Mouse (Mus musculus) left cerebral cortex, postnatal 4 days (tissue): ENCODE measurements around the gene Jpt1. TPM values are rescaled to one million over a fixed set of nuclear protein-coding genes. Genes with fewer than 3 reads are reported as not detected.
"Not testable (repeated sequence)": the region's sequence is repeated elsewhere in the genome, so short reads cannot be mapped to it uniquely, and the experiment has no call there.

Experiments used
- DNase-seq: peaks from one replicate; pipeline ENCODE4 v3.0.0-alpha.2; 2022
- intact Hi-C: fragments of 180-260 bp; cut with DNase I; formaldehyde crosslinking; loops from one replicate; pipeline ENCODE4 v1.15.1; 2025
- total RNA-seq, 2 experiments: library from RNA; stranded (reverse); gene quantifications; 2 replicates each; pipeline ENCODE4 v1.2.3; 2021

Gene Jpt1
- total RNA-seq, 2 experiments from 2014 or later = 803 to 865 TPM

GRCm38 (mm10) chr11:115476630-115477029 lies 37.6 kb downstream of the Jpt1 start:
- DNase-seq, intact Hi-C loops: not testable (repeated sequence)

GRCm38 (mm10) chr11:115475758-115476237 lies 38.4 kb downstream of the Jpt1 start:
- intact Hi-C loops = no loop called here

GRCm38 (mm10) chr11:115475025-115475757 lies 39.0 kb downstream of the Jpt1 start, which contains the start of gene Armc7:
Gene Armc7, plus strand, starts transcription at chr11:115475667.
- intact Hi-C loops = no loop called here
- DNase-seq = peak; percentile 94

More at GRCm38 (mm10) chr11:115475758-115476237, 38.4 kb downstream of the Jpt1 start:
- no peak for DNase-seq

- intact Hi-C loops = loop anchor here (5.0 kb wide), 2 partner anchors 46 to 116 kb away; no protein-coding TSS in a partner anchor
- peak; percentile 93 for DNase-seq
These were observed 40.4 kb downstream of the Jpt1 start for GRCm38 (mm10) chr11:115473626-115474275.

GRCm38 (mm10) chr11:115472183-115472582 lies 42.0 kb downstream of the Jpt1 start:
- intact Hi-C loops = loop anchor here (5.0 kb wide), 2 partner anchors 45 to 115 kb away; no protein-coding TSS in a partner anchor
- no peak for DNase-seq

- intact Hi-C loops = loop anchor here (2.0 kb wide), 1 partner anchor 14 kb away; no protein-coding TSS in a partner anchor
- no peak for DNase-seq
These were observed 47.0 kb downstream of the Jpt1 start for GRCm38 (mm10) chr11:115467217-115467618.

GRCm38 (mm10) chr11:115464851-115465250 lies 49.3 kb downstream of the Jpt1 start:
- intact Hi-C loops = no loop called here
- no peak for DNase-seq

- no peak for DNase-seq
- intact Hi-C loops = no loop called here
These were observed 50.8 kb downstream of the Jpt1 start for GRCm38 (mm10) chr11:115463397-115463796.

GRCm38 (mm10) chr11:115462243-115462891 lies 51.8 kb downstream of the Jpt1 start, which contains the start of gene Slc16a5:
Gene Slc16a5, plus strand, starts transcription at chr11:115462474.
- no peak for DNase-seq
- intact Hi-C loops = no loop called here

GRCm38 (mm10) chr11:115461846-115462242 lies 52.3 kb downstream of the Jpt1 start:
- no peak for DNase-seq
- intact Hi-C loops = no loop called here

GRCm38 (mm10) chr11:115460976-115461375 lies 53.2 kb downstream of the Jpt1 start:
- no peak for DNase-seq
- intact Hi-C loops = no loop called here

GRCm38 (mm10) chr11:115457405-115457804 lies 56.8 kb downstream of the Jpt1 start:
- no peak for DNase-seq
- intact Hi-C loops = no loop called here

GRCm38 (mm10) chr11:115456182-115456581 lies 58.0 kb downstream of the Jpt1 start:
- intact Hi-C loops = no loop called here
- no peak for DNase-seq

GRCm38 (mm10) chr11:115455619-115456018 lies 58.6 kb downstream of the Jpt1 start:
- intact Hi-C loops = no loop called here
- no peak for DNase-seq

GRCm38 (mm10) chr11:115454822-115455221 lies 59.4 kb downstream of the Jpt1 start:
- DNase-seq, intact Hi-C loops: not testable (repeated sequence)

- no peak for DNase-seq
- intact Hi-C loops = loop anchor here (2.0 kb wide), 1 partner anchor 13 kb away; no protein-coding TSS in a partner anchor
These were observed 60.9 kb downstream of the Jpt1 start for GRCm38 (mm10) chr11:115453306-115453705.

- intact Hi-C loops = loop anchor here (2.0 kb wide), 1 partner anchor 14 kb away; no protein-coding TSS in a partner anchor
- DNase-seq = no peak
These were observed 61.8 kb downstream of the Jpt1 start for GRCm38 (mm10) chr11:115452281-115452860.

GRCm38 (mm10) chr11:115451781-115452241 lies 62.4 kb downstream of the Jpt1 start:
- DNase-seq = no peak
- intact Hi-C loops = loop anchor here (2.0 kb wide), 1 partner anchor 15 kb away; no protein-coding TSS in a partner anchor

GRCm38 (mm10) chr11:115450176-115450575 lies 64.0 kb downstream of the Jpt1 start:
- no peak for DNase-seq
- intact Hi-C loops = no loop called here

- intact Hi-C loops = no loop called here
- no peak for DNase-seq
These were observed 65.2 kb downstream of the Jpt1 start for GRCm38 (mm10) chr11:115448998-115449397.
